Mouse (Mus musculus): Measurements from ENCODE around the gene Dnali1. TPM values are rescaled to one million over a fixed set of nuclear protein-coding genes. Genes with fewer than 3 reads are reported as not detected.

The Dnali1 gene
- polyA plus RNA-seq, 1 experiment from 2014 or later = 1.0 TPM

DNA sequence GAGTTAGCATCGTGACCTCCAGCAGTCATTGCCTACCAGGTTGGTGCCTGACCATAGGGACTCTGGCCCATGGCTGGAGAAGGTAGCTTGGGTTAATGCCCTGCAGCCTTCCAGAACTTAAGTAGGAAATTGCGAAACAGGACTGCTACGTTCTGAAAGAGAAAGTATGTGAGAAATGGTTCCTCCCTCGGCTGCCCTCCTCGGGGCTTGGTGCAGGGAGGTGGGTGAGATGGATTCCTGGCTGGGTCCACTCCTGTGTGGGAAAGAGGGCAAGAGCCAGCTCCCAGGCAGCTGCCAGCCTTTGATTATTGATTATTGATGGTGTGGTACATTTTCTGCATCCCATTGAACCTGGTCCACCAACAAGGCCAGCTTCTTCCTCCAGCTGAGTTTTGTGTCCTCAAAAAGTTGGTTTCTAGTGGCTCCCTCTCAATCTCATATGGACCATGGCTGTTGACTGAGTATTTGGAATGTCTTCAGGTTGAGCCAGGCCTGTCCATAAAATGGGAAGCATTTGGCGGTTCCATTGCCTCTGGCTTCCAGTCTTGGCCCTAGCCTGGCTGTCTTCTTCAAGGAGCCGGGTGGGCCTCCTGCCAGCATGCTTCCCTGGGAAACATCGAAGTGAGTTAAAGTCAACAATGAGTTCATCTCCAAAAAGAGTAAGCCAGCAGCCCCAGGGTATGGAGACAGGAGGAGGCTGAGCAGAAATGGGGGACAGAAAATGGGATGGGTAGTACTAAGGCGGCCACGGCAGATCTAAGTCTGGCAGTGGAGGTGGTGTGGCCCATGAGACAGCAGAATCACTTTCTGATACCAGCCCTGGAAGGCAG is 49.5 kb downstream of the Dnali1 start, which contains the start of gene Gnl2:
Gene Gnl2 (plus strand): TSS at position 780 of the 830 bp plus-strand sequence.
- H3K4me1 ChIP-seq (ENCODE audit: control insufficient read depth, insufficient read depth, low read length) = no peaks in the 10 kb centered on the region
- H3K4me2 ChIP-seq (ENCODE audit: low read length) = no peak within 1 kb of the TSS
- ATAC-seq (ENCODE audit: low FRiP score, low TSS enrichment) (no peak), DNase-seq (no peak)
- no peaks in the 10 kb centered on the region for H3K36me3 ChIP-seq (ENCODE audit: control insufficient read depth, insufficient read depth, low read length)
- H3K4me3 ChIP-seq (replicated peaks; ENCODE audit: low read depth, low read length) = no peak within 1 kb of the TSS
- 92% methylated on average over 10 of the region's 10 CpGs for WGBS
- H3K9ac ChIP-seq (replicated peaks; ENCODE audit: low read length) = no peak within 1 kb of the TSS
- no peaks in the 10 kb centered on the region for H3K27me3 ChIP-seq (ENCODE audit: control insufficient read depth, insufficient read depth, low read length)
- H3K9me3 ChIP-seq (ENCODE audit: control insufficient read depth, low read length) = no peaks in the 10 kb centered on the region
- no peak within 1 kb of the TSS for H3K27ac ChIP-seq (replicated peaks; ENCODE audit: low read depth, low read length)

DNA sequence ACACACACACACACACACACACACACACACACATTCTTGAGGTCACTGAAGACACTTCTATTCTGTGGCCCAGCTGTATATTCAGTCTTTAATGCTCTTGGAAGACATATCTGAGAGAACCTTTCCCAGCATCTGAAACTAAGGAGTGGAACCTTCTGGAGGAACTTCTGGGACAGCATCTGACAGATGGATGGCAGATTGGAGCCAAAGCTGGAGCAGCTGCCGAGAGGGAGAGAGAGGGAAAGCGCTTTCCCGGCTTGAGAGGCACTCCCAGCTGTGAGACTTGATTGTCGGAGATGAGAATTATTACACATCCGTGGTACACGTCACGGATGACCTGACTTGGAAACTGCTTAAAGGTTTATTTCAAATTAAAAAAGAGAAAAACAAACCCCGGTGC is 56.8 kb downstream of the Dnali1 start:
- Histone ChIP-seq H3K9me3 (ENCODE audit: control insufficient read depth, low read length) (no peaks in the 10 kb centered on the region), H3K4me1 (ENCODE audit: control insufficient read depth, insufficient read depth, low read length) (no peaks in the 10 kb centered on the region), H3K4me2 (ENCODE audit: low read length) (no peak overlapping the region), H3K9ac (replicated peaks; ENCODE audit: low read length) (no peak overlapping the region), H3K36me3 (ENCODE audit: control insufficient read depth, insufficient read depth, low read length) (no peaks in the 10 kb centered on the region), H3K27ac (replicated peaks; ENCODE audit: low read depth, low read length) (no peak overlapping the region), H3K27me3 (ENCODE audit: control insufficient read depth, insufficient read depth, low read length) (no peaks in the 10 kb centered on the region), H3K4me3 (replicated peaks; ENCODE audit: low read depth, low read length) (no peak overlapping the region)
- ATAC-seq (ENCODE audit: low FRiP score, low TSS enrichment) (no peak), DNase-seq (no peak)
- 72% methylated on average over 8 of the region's 8 CpGs for WGBS

DNA sequence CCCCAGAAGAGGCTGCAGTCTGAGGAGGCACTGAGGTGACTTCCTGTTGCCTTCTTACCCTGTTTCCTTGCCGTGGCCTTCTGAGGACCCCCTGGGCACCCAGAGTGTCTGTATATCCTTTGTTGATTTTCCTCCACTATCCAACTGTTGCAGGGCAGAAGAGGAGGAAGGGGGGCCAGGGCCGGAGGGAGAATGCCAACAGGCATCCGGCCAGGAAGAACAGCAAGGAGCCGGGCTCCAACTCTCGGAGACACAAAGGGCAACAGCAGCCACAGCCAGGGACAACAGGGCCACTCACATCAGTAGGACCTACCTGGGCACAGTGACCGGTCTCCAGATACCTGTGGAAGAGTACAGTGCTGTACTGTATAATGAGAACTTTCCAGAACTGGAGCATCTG is 57.3 kb downstream of the Dnali1 start:
- Histone ChIP-seq H3K4me2 (ENCODE audit: low read length) (no peak overlapping the region), H3K36me3 (ENCODE audit: control insufficient read depth, insufficient read depth, low read length) (no peaks in the 10 kb centered on the region), H3K9ac (replicated peaks; ENCODE audit: low read length) (no peak overlapping the region), H3K4me1 (ENCODE audit: control insufficient read depth, insufficient read depth, low read length) (no peaks in the 10 kb centered on the region), H3K27ac (replicated peaks; ENCODE audit: low read depth, low read length) (no peak overlapping the region), H3K9me3 (ENCODE audit: control insufficient read depth, low read length) (no peaks in the 10 kb centered on the region), H3K4me3 (replicated peaks; ENCODE audit: low read depth, low read length) (no peak overlapping the region), H3K27me3 (ENCODE audit: control insufficient read depth, insufficient read depth, low read length) (no peaks in the 10 kb centered on the region)
- WGBS = 73% methylated on average over 6 of the region's 6 CpGs
- no peak for ATAC-seq (ENCODE audit: low FRiP score, low TSS enrichment)
- no peak for DNase-seq

DNA sequence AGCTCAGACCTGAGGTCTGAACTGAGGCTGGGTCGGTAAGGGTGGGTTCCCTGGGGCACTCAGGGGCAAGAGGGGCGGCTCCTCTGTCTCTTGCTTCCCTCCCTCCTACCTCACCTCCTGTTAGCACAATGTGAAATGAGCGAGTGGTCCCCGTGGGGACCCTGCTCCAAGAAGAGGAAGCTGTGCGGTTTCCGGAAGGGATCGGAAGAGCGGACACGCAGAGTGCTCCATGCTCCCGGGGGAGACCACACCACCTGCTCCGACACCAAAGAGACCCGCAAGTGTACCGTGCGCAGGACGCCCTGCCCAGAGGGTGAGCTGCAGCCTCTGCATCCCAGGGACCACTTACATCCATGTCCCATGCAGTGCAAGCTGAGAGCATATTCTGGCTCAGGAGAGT is 58.0 kb downstream of the Dnali1 start:
- WGBS = 53% methylated on average over 15 of the region's 15 CpGs
- Histone ChIP-seq H3K27me3 (ENCODE audit: control insufficient read depth, insufficient read depth, low read length) (no peaks in the 10 kb centered on the region), H3K9me3 (ENCODE audit: control insufficient read depth, low read length) (no peaks in the 10 kb centered on the region), H3K9ac (replicated peaks; ENCODE audit: low read length) (no peak overlapping the region), H3K4me1 (ENCODE audit: control insufficient read depth, insufficient read depth, low read length) (no peaks in the 10 kb centered on the region), H3K4me2 (ENCODE audit: low read length) (no peak overlapping the region), H3K36me3 (ENCODE audit: control insufficient read depth, insufficient read depth, low read length) (no peaks in the 10 kb centered on the region), H3K4me3 (replicated peaks; ENCODE audit: low read depth, low read length) (no peak overlapping the region), H3K27ac (replicated peaks; ENCODE audit: low read depth, low read length) (no peak overlapping the region)
- no peak for DNase-seq
- no peak for ATAC-seq (ENCODE audit: low FRiP score, low TSS enrichment)

Other genes starting within 250 kb of the Dnali1 start
- gene Yrdc, start 215.0 kb downstream of the Dnali1 start, polyA plus RNA-seq (2014; fragmentation: Nextera tagmentation; extraction: Ambion mirVana) = 57.3 and 59.1 TPM in 2 replicates
- gene 1110065P20Rik, start 214.5 kb downstream of the Dnali1 start, polyA plus RNA-seq (2014; fragmentation: Nextera tagmentation; extraction: Ambion mirVana) = 85.1 and 110 TPM in 2 replicates
- 16.9 and 18.5 TPM in 2 replicates for gene Maneal, start 203.5 kb downstream of the Dnali1 start, polyA plus RNA-seq (2014; fragmentation: Nextera tagmentation; extraction: Ambion mirVana)
- 9.6 and 10.7 TPM in 2 replicates for gene Epha10, start 184.8 kb downstream of the Dnali1 start, polyA plus RNA-seq (2014; fragmentation: Nextera tagmentation; extraction: Ambion mirVana)
- 4.9 and 5.6 TPM in 2 replicates for gene 9930104L06Rik, start 128.7 kb downstream of the Dnali1 start, polyA plus RNA-seq (2014; fragmentation: Nextera tagmentation; extraction: Ambion mirVana)
- gene Cdca8, start 126.4 kb downstream of the Dnali1 start, polyA plus RNA-seq (2014; fragmentation: Nextera tagmentation; extraction: Ambion mirVana) = 22.8 and 34.7 TPM in 2 replicates
- gene Rspo1, start 79.3 kb downstream of the Dnali1 start, polyA plus RNA-seq (2014; fragmentation: Nextera tagmentation; extraction: Ambion mirVana) = 1.7 and 3.2 TPM in 2 replicates
- gene Gnl2, start 49.1 kb downstream of the Dnali1 start, polyA plus RNA-seq (2014; fragmentation: Nextera tagmentation; extraction: Ambion mirVana) = 67.3 and 88.9 TPM in 2 replicates
- gene Snip1, start 969 bp upstream of the Dnali1 start, polyA plus RNA-seq (2014; fragmentation: Nextera tagmentation; extraction: Ambion mirVana) = 27.7 and 31.2 TPM in 2 replicates
- 171 and 183 TPM in 2 replicates for gene Meaf6, start 19.4 kb upstream of the Dnali1 start, polyA plus RNA-seq (2014; fragmentation: Nextera tagmentation; extraction: Ambion mirVana)
- gene Zc3h12a, start 62.1 kb upstream of the Dnali1 start, polyA plus RNA-seq (2014; fragmentation: Nextera tagmentation; extraction: Ambion mirVana) = 0.22 and 0.46 TPM in 2 replicates